Mouse (Mus musculus) midbrain, embryonic 11.5 days (tissue): ENCODE measurements around the gene Pou2f1. TPM values are rescaled to one million over a fixed set of nuclear protein-coding genes. Genes with fewer than 3 reads are reported as not detected.

ENCODE experiments used
- ATAC-seq: fragments of 200-750 bp; cut with Nextera tagmentation; 2 replicates; pipeline ENCODE4 v1.8.0; 2017; ENCODE audit warnings: moderate TSS enrichment, moderate library complexity; ENCODE audit not compliant: low FRiP score
- DNase-seq: peaks from one replicate; pipeline ENCODE4 v3.0.0; 2015; ENCODE audit warnings: low spot score; ENCODE audit errors: missing footprints
- H3K27ac ChIP-seq: fragments of 300-500 bp; sonication (generic); 2 replicates; pipeline ENCODE4 v1.5.1; 2014; ENCODE audit warnings: low read depth, low read length
- H3K27me3 ChIP-seq: fragments of 300-500 bp; sonication (generic); 2 replicates; pipeline ENCODE4 v1.6.1; 2014; ENCODE audit warnings: mild to moderate bottlenecking, low read length, moderate library complexity, mixed read lengths; ENCODE audit not compliant: control insufficient read depth, insufficient read depth
- H3K36me3 ChIP-seq: fragments of 300-500 bp; sonication (generic); 2 replicates; pipeline ENCODE4 v1.6.1; 2014; ENCODE audit warnings: mild to moderate bottlenecking, low read length, moderate library complexity, mixed read lengths; ENCODE audit not compliant: control insufficient read depth, insufficient read depth
- H3K4me1 ChIP-seq: fragments of 300-500 bp; sonication (generic); 2 replicates; pipeline ENCODE4 v1.6.1; 2014; ENCODE audit warnings: low read length; ENCODE audit not compliant: control insufficient read depth, insufficient read depth
- H3K4me2 ChIP-seq: fragments of 300-500 bp; sonication (generic); 2 replicates; pipeline ENCODE4 v1.6.1; 2014; ENCODE audit warnings: mild to moderate bottlenecking, moderate library complexity
- H3K4me3 ChIP-seq: fragments of 300-500 bp; sonication (generic); 2 replicates; pipeline ENCODE4 v1.5.1; 2014; ENCODE audit warnings: low read depth, low read length
- H3K9ac ChIP-seq: fragments of 300-500 bp; sonication (generic); 2 replicates; pipeline ENCODE4 v1.6.1; 2014; ENCODE audit warnings: low read length
- H3K9me3 ChIP-seq: fragments of 300-500 bp; sonication (generic); 2 replicates; pipeline ENCODE4 v1.6.1; 2016; ENCODE audit warnings: low read length; ENCODE audit not compliant: control insufficient read depth
- WGBS: fragments of 180-500 bp; shearing (Covaris S2); extraction: QIAGEN DNeasy Blood & Tissue Kit; methylation state at CpG from one replicate; pipeline ENCODE4 v1.1.7; 2014; 5-methylcytosine and 5-hydroxymethylcytosine counted together
- polyA plus RNA-seq: library from polyadenylated mRNA; unstranded; fragments of >200 nt; fragmentation: Nextera tagmentation; extraction: Ambion mirVana; gene quantifications from 2 replicates; pipeline ENCODE4 v1.2.1, GENCODE M21; 2014

Gene Pou2f1
- polyA plus RNA-seq, 1 experiment from 2014 or later = 32.1 TPM

- peak overlapping the region; percentile 48; the same call in 1 of the 2 replicates for H3K27ac ChIP-seq
- H3K27me3 ChIP-seq = peaks cover 13% of the 10 kb centered on the region
- no peaks in the 10 kb centered on the region for H3K36me3 ChIP-seq
- H3K9ac ChIP-seq = no peak overlapping the region
- no peak overlapping the region for H3K4me3 ChIP-seq
- no peaks in the 10 kb centered on the region for H3K9me3 ChIP-seq
- H3K4me2 ChIP-seq = no peak overlapping the region
- peak; percentile 19; the same call in 1 of the 2 replicates for ATAC-seq
- DNase-seq = no peak
- H3K4me1 ChIP-seq = peaks cover 36% of the 10 kb centered on the region
- WGBS = 31% methylated on average over 8 of the region's 8 CpGs
Observed at GRCm38 (mm10) chr1:165818145-165818860, 184.2 kb downstream of the Pou2f1 start.

GRCm38 (mm10) chr1:165817264-165817663 is 185.2 kb downstream of the Pou2f1 start:
- Histone ChIP-seq H3K9ac (no peak overlapping the region), H3K36me3 (no peaks in the 10 kb centered on the region), H3K27ac (no peak overlapping the region), H3K9me3 (no peaks in the 10 kb centered on the region), H3K4me2 (no peak overlapping the region), H3K27me3 (peaks cover 13% of the 10 kb centered on the region), H3K4me1 (peaks cover 40% of the 10 kb centered on the region), H3K4me3 (no peak overlapping the region)
- DNase-seq = no peak
- peak; percentile 3; the same call in 1 of the 2 replicates for ATAC-seq
- whole genome bisulfite sequencing = 55% methylated on average over 9 of the region's 9 CpGs

- no peaks in the 10 kb centered on the region for H3K36me3 ChIP-seq
- no peak for ATAC-seq
- peaks cover 40% of the 10 kb centered on the region for H3K4me1 ChIP-seq
- H3K27ac ChIP-seq = no peak overlapping the region
- DNase-seq = no peak
- H3K9ac ChIP-seq = no peak overlapping the region
- H3K4me3 ChIP-seq = no peak overlapping the region
- peaks cover 20% of the 10 kb centered on the region for H3K27me3 ChIP-seq
- WGBS = 84% methylated on average over 9 of the region's 9 CpGs
- no peaks in the 10 kb centered on the region for H3K9me3 ChIP-seq
- H3K4me2 ChIP-seq = no peak overlapping the region
Observed at GRCm38 (mm10) chr1:165816391-165816790, 186.1 kb downstream of the Pou2f1 start.

Other genes with a start within 250 kb of the Pou2f1 start
- gene Creg1, start 238.9 kb downstream of the Pou2f1 start, polyA plus RNA-seq = 37.4 and 43.4 TPM in 2 replicates
- 2.0 and 2.1 TPM in 2 replicates for gene Cd247, start 214.0 kb downstream of the Pou2f1 start, polyA plus RNA-seq
- gene Dusp27, start 125.2 kb upstream of the Pou2f1 start, polyA plus RNA-seq = 2.3 and 2.4 TPM in 2 replicates
- 0.17 and 0.38 TPM in 2 replicates for gene Gpa33, start 127.6 kb upstream of the Pou2f1 start, polyA plus RNA-seq
- gene Mael, start 236.1 kb upstream of the Pou2f1 start, polyA plus RNA-seq = 0.08 TPM in 1 of 2 replicates, not detected in the other